Mouse (Mus musculus) liver, embryonic 11.5 days (tissue): Measurements from ENCODE around the gene Vmn2r110. TPM values are rescaled to one million over a fixed set of nuclear protein-coding genes. Genes with fewer than 3 reads are reported as not detected.

ENCODE experiments used
- ATAC-seq: fragments of 200-750 bp; cut with Nextera tagmentation; replicated peaks from 2 replicates; pipeline ENCODE4 v1.8.0; 2017; ENCODE audit warnings: moderate number of reproducible peaks, mild to moderate bottlenecking, moderate TSS enrichment, moderate library complexity; ENCODE audit not compliant: low FRiP score
- DNase-seq: peaks from one replicate; pipeline ENCODE4 v3.0.0-alpha.2; 2017; ENCODE audit warnings: low spot score
- H3K27ac ChIP-seq: fragments of 300-500 bp; sonication (generic); 2 replicates; pipeline ENCODE4 v1.5.1; 2014; ENCODE audit warnings: mild to moderate bottlenecking, low read depth, low read length, control low read depth
- H3K27me3 ChIP-seq: fragments of 300-500 bp; sonication (generic); replicated peaks from 2 replicates; pipeline ENCODE4 v1.6.1; 2014; ENCODE audit warnings: low read length, mixed read lengths; ENCODE audit not compliant: control insufficient read depth, insufficient read depth
- H3K36me3 ChIP-seq: fragments of 300-500 bp; sonication (generic); 2 replicates; pipeline ENCODE4 v1.6.1; 2014; ENCODE audit warnings: mild to moderate bottlenecking, low read length, moderate library complexity, mixed read lengths; ENCODE audit not compliant: control insufficient read depth, insufficient read depth
- H3K4me1 ChIP-seq: fragments of 300-500 bp; sonication (generic); replicated peaks from 2 replicates; pipeline ENCODE4 v1.6.1; 2014; ENCODE audit warnings: low read length, mixed read lengths; ENCODE audit not compliant: control insufficient read depth, insufficient read depth
- H3K4me2 ChIP-seq: fragments of 300-500 bp; sonication (generic); 2 replicates; pipeline ENCODE4 v1.6.1; 2014; ENCODE audit warnings: mild to moderate bottlenecking, control low read depth, moderate library complexity
- H3K4me3 ChIP-seq: fragments of 300-500 bp; sonication (generic); 2 replicates; pipeline ENCODE4 v1.5.1; 2014; ENCODE audit warnings: low read depth, low read length, control low read depth
- H3K9ac ChIP-seq: fragments of 300-500 bp; sonication (generic); 2 replicates; pipeline ENCODE4 v1.6.1; 2014; ENCODE audit warnings: low read depth, low read length, control low read depth
- H3K9me3 ChIP-seq: fragments of 300-500 bp; sonication (generic); 2 replicates; pipeline ENCODE4 v1.6.1; 2016; ENCODE audit warnings: low read length, inconsistent platforms, mixed read lengths; ENCODE audit not compliant: control insufficient read depth
- WGBS: fragments of 180-500 bp; shearing (Covaris S2); extraction: QIAGEN DNeasy Blood & Tissue Kit; methylation state at CpG from one replicate; pipeline ENCODE4 v1.1.7; 2014; 5-methylcytosine and 5-hydroxymethylcytosine counted together
- polyA plus RNA-seq: library from polyadenylated mRNA; unstranded; fragments of >200 nt; fragmentation: Nextera tagmentation; extraction: Ambion mirVana; gene quantifications from 2 replicates; pipeline ENCODE4 v1.2.1, GENCODE M21; 2014

Vmn2r110 gene
- polyA plus RNA-seq, result 0.04 and 0.05 TPM in 2 replicates

DNA sequence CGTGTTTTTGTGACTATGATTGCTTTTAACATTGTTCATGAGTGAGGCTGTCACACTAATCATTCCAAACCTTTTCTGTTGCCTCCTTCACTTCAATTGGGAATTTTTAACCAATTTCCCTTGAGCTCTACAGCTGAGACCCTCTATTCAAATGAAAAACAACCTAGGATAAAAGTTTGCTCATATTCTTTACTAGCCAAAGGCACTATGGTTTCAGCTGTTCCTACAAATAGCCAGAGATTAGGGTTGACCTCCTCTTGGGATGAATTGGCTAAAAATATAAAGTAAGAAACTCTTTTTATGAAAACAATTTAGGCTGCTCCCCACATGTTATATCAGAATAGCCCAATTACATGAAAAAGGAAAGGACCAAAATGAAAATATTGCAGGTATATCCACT is at the start of gene Vmn2r110:
Gene Vmn2r110 (minus strand): TSS at position 101 of the 400 bp plus-strand sequence.
- Histone ChIP-seq H3K4me3 (no peak within 1 kb of the TSS), H3K27ac (no peak within 1 kb of the TSS), H3K4me2 (no peak within 1 kb of the TSS), H3K27me3 (no peaks in the 10 kb centered on the region), H3K9me3 (peaks cover 1% of the 10 kb centered on the region; the same call in 1 of the 2 replicates), H3K4me1 (no peaks in the 10 kb centered on the region), H3K9ac (no peak within 1 kb of the TSS), H3K36me3 (no peaks in the 10 kb centered on the region)
- DNase-seq (no peak), ATAC-seq (no peak)
- 11% methylated on average over 1 of the region's 1 CpGs for WGBS

GRCm38 (mm10) chr17:20624777-20625176 is 28.6 kb upstream of the Vmn2r110 start, which contains the start of gene Fpr-rs3:
TSS of gene Fpr-rs3 (minus strand) at chr17:20624877.
- ATAC-seq, result no peak
- H3K4me3 ChIP-seq, result no peak within 1 kb of the TSS
- H3K9me3 ChIP-seq, result peaks cover 2% of the 10 kb centered on the region; the same call in 1 of the 2 replicates
- no peaks in the 10 kb centered on the region for H3K36me3 ChIP-seq
- no peak within 1 kb of the TSS for H3K27ac ChIP-seq
- H3K9ac ChIP-seq, result no peak within 1 kb of the TSS
- no peak within 1 kb of the TSS for H3K4me2 ChIP-seq
- no peaks in the 10 kb centered on the region for H3K27me3 ChIP-seq
- no peaks in the 10 kb centered on the region for H3K4me1 ChIP-seq
- DNase-seq, result no peak

DNA sequence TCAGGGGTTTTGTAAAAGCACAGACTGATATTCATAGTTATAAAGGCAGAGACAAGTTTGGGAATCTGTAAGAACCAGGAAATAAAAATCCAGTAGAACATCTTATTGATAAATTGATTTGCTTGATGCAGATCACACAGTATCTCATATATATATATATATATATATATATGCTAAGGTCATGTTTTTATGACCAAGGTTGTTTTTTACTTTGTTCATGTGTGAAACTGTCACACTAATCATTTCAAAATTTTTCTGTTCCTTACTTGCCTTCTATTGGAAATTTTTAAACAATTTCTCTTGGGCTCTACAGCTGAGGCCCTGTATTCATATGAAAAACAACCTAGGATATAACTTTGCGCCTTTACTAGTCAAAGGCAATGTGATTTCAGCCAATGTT is 31.6 kb downstream of the Vmn2r110 start, which contains the start of gene Vmn2r109:
Gene Vmn2r109 (minus strand): TSS at position 101 of the 400 bp plus-strand sequence.
- no peak for DNase-seq

More for the DNA sequence above, 31.6 kb downstream of the Vmn2r110 start, which contains the start of gene Vmn2r109:
- no peaks in the 10 kb centered on the region for H3K4me1 ChIP-seq
- no peaks in the 10 kb centered on the region for H3K27me3 ChIP-seq
- no peak for ATAC-seq
- no peak within 1 kb of the TSS for H3K27ac ChIP-seq
- H3K4me3 ChIP-seq, result no peak within 1 kb of the TSS
- WGBS, result 76% methylated on average over 1 of the region's 1 CpGs
- H3K4me2 ChIP-seq, result no peak within 1 kb of the TSS
- no peaks in the 10 kb centered on the region for H3K9me3 ChIP-seq
- no peaks in the 10 kb centered on the region for H3K36me3 ChIP-seq
- H3K9ac ChIP-seq, result no peak within 1 kb of the TSS

Other genes with a start within 250 kb of the Vmn2r110 start
- gene Vmn1r224, start 182.3 kb downstream of the Vmn2r110 start, polyA plus RNA-seq, result not detected in 2 replicates
- gene Vmn2r108, start 115.1 kb downstream of the Vmn2r110 start, polyA plus RNA-seq, result not detected in 2 replicates
- not detected in 2 replicates for gene Vmn1r225, start 98.3 kb downstream of the Vmn2r110 start, polyA plus RNA-seq
- not detected in 2 replicates for gene Vmn2r109, start 31.7 kb downstream of the Vmn2r110 start, polyA plus RNA-seq
- gene Fpr-rs3, start 28.5 kb upstream of the Vmn2r110 start, polyA plus RNA-seq, result not detected in 2 replicates
- not detected in 2 replicates for gene Vmn1r226, start 86.4 kb upstream of the Vmn2r110 start, polyA plus RNA-seq
- gene Vmn1r227, start 133.4 kb upstream of the Vmn2r110 start, polyA plus RNA-seq, result not detected in 2 replicates
- not detected in 2 replicates for gene Vmn1r228, start 189.7 kb upstream of the Vmn2r110 start, polyA plus RNA-seq
- gene Vmn1r229, start 215.1 kb upstream of the Vmn2r110 start, polyA plus RNA-seq, result not detected in 2 replicates
- gene Vmn1r230, start 244.0 kb upstream of the Vmn2r110 start, polyA plus RNA-seq, result not detected in 2 replicates